17 mouse cellular contexts compared by ENCODE assay signal in genomic region chr11:96348988-96349387, GRCm38 (mm10). TPM values are rescaled to one million over a fixed set of nuclear protein-coding genes. Genes with fewer than 3 reads are reported as not detected.
A peak's percentile ranks its signal among the peaks of the same experiment; 100 is the strongest.
DNase-seq lines count a peak whose midpoint lies in the region; ATAC-seq lines count a peak whose summit lies in the region.
"Had no signal": no experiment of that assay in that cellular context is flagged by ENCODE, and none has a peak within 500 bp of the region (broad histone marks: within the 10 kb centered on the region; RNA-seq: fewer than 3 reads in every experiment).

No protein-coding gene starts in this region.

- peak overlapping the region; percentile 99 for H3K27ac ChIP-seq in kidney, embryonic 15.5 days
- peak overlapping the region; percentile 69; the same call in 1 of the 2 replicates for H3K27ac ChIP-seq in embryonic facial prominence, embryonic 10.5 days (replicated peaks)
- peak overlapping the region; percentile 96 for H3K27ac ChIP-seq in hindbrain, embryonic 12.5 days
- peak overlapping the region; percentile 92 for H3K27ac ChIP-seq in neural tube, embryonic 12.5 days
- H3K27ac ChIP-seq: limb, embryonic 13.5 days; midbrain, embryonic 15.5 days had no signal

- WGBS in kidney, embryonic 15.5 days = 11% methylated on average over 3 of the region's 3 CpGs
- 9% methylated on average over 3 of the region's 3 CpGs for WGBS in embryonic facial prominence, embryonic 10.5 days
- WGBS in hindbrain, embryonic 12.5 days = 10% methylated on average over 3 of the region's 3 CpGs
- 4% methylated on average over 3 of the region's 3 CpGs for WGBS in neural tube, embryonic 12.5 days

- peak overlapping the region; percentile 94 for H3K9ac ChIP-seq in kidney, embryonic 15.5 days
- peak overlapping the region; percentile 57 for H3K9ac ChIP-seq in hindbrain, embryonic 12.5 days
- peak overlapping the region; percentile 100 for H3K9ac ChIP-seq in neural tube, embryonic 12.5 days
- H3K9ac ChIP-seq: limb, embryonic 13.5 days; midbrain, embryonic 15.5 days had no signal

- peaks cover 22% of the 10 kb centered on the region for H3K36me3 ChIP-seq in kidney, embryonic 15.5 days
- no peaks in the 10 kb centered on the region for H3K36me3 ChIP-seq in embryonic facial prominence, embryonic 10.5 days (replicated peaks)
- no peaks in the 10 kb centered on the region for H3K36me3 ChIP-seq in hindbrain, embryonic 12.5 days
- H3K36me3 ChIP-seq in neural tube, embryonic 12.5 days = peaks cover 31% of the 10 kb centered on the region
- H3K36me3 ChIP-seq: limb, embryonic 13.5 days; midbrain, embryonic 15.5 days had no signal

- peaks cover 73% of the 10 kb centered on the region for H3K4me1 ChIP-seq in kidney, embryonic 15.5 days
- H3K4me1 ChIP-seq in embryonic facial prominence, embryonic 10.5 days = peaks cover 27% of the 10 kb centered on the region
- peaks cover 46% of the 10 kb centered on the region for H3K4me1 ChIP-seq in hindbrain, embryonic 12.5 days
- peaks cover 67% of the 10 kb centered on the region for H3K4me1 ChIP-seq in neural tube, embryonic 12.5 days

- no peaks in the 10 kb centered on the region for H3K27me3 ChIP-seq in kidney, embryonic 15.5 days
- peaks cover 100% of the 10 kb centered on the region for H3K27me3 ChIP-seq in embryonic facial prominence, embryonic 10.5 days (replicated peaks; ENCODE audit: low read depth, poor library complexity, severe bottlenecking)
- H3K27me3 ChIP-seq in hindbrain, embryonic 12.5 days = peaks cover 79% of the 10 kb centered on the region
- no peaks in the 10 kb centered on the region for H3K27me3 ChIP-seq in neural tube, embryonic 12.5 days (replicated peaks)

- peak overlapping the region; percentile 25; the same call in 1 of the 2 replicates for H3K4me3 ChIP-seq in kidney, embryonic 15.5 days (replicated peaks)
- H3K4me3 ChIP-seq in embryonic facial prominence, embryonic 10.5 days = peak overlapping the region; percentile 45
- peak overlapping the region; percentile 24 for H3K4me3 ChIP-seq in hindbrain, embryonic 12.5 days
- peak overlapping the region; percentile 29 for H3K4me3 ChIP-seq in neural tube, embryonic 12.5 days
- H3K4me3 ChIP-seq: erythroblast, embryonic 14.5 days; limb, embryonic 13.5 days; midbrain, embryonic 15.5 days had no signal

- intact Hi-C loops in left cerebral cortex, postnatal 10 days (cut with DNase I) = no loop called here

- no peaks in the 10 kb centered on the region for H3K9me3 ChIP-seq in kidney, embryonic 15.5 days (replicated peaks)
- no peaks in the 10 kb centered on the region for H3K9me3 ChIP-seq in embryonic facial prominence, embryonic 10.5 days
- H3K9me3 ChIP-seq in hindbrain, embryonic 12.5 days (replicated peaks) = no peaks in the 10 kb centered on the region
- no peaks in the 10 kb centered on the region for H3K9me3 ChIP-seq in neural tube, embryonic 12.5 days
- H3K9me3 ChIP-seq: limb, embryonic 13.5 days; midbrain, embryonic 15.5 days had no signal

- ATAC-seq in kidney, embryonic 15.5 days (replicated peaks; ENCODE audit: low FRiP score) = no peak
- no peak for ATAC-seq in hindbrain, embryonic 12.5 days (ENCODE audit: low FRiP score)
- no peak for ATAC-seq in neural tube, embryonic 12.5 days (ENCODE audit: low FRiP score, low read depth)
- ATAC-seq: activated CD4-positive, CD25-positive, alpha-beta regulatory T cell, adult 4 months; midbrain, embryonic 15.5 days had no signal

- DNase-seq in kidney, adult 8-10 months = no peak
- DNase-seq in embryonic facial prominence, embryonic 10.5 days (ENCODE audit: low spot score) = peak; percentile 8
- no peak for DNase-seq in left cerebral cortex, postnatal 10 days (ENCODE audit: extremely low spot score in 1 of 2, low spot score in 2 of 2)
- DNase-seq in layer of hippocampus, adult 18-20 months (ENCODE audit: low spot score in 2 of 2) = no peak
- DNase-seq: cerebellum, adult 18-20 months; right cerebral cortex, postnatal 14 days; thymus, postnatal 36 days had no signal

- H3K4me2 ChIP-seq in kidney, embryonic 15.5 days = peak overlapping the region; percentile 49
- H3K4me2 ChIP-seq in hindbrain, embryonic 12.5 days (replicated peaks) = peak overlapping the region; percentile 47
- H3K4me2 ChIP-seq in neural tube, embryonic 12.5 days (replicated peaks) = peak overlapping the region; percentile 61
- H3K4me2 ChIP-seq: limb, embryonic 13.5 days; midbrain, embryonic 15.5 days had no signal

RNA-seq across cellular contexts. Expression of gene Hoxb2, which starts 1.3 kb away (rescaled TPM):
- 45.7 and 45.9 TPM in 2 replicates for polyA plus RNA-seq in kidney, embryonic 15.5 days (2015; fragmentation: Nextera tagmentation; extraction: Ambion mirVana)
- 5.8 and 17.0 TPM in 2 replicates for polyA plus RNA-seq in embryonic facial prominence, embryonic 10.5 days (2016; fragmentation: Nextera tagmentation; extraction: Ambion mirVana)
- polyA plus RNA-seq in hindbrain, embryonic 12.5 days (2016; fragmentation: Nextera tagmentation; extraction: Ambion mirVana) = 58.2 and 73.9 TPM in 2 replicates
- polyA plus RNA-seq in neural tube, embryonic 12.5 days (2016; fragmentation: Nextera tagmentation; extraction: Ambion mirVana) = 109 and 119 TPM in 2 replicates
- total RNA-seq in left cerebral cortex, postnatal 10 days (2021) = not detected
- total RNA-seq in layer of hippocampus, adult 18-20 months (2021) = not detected
- total RNA-seq: layer of hippocampus, postnatal 14 days had no signal
- polyA plus RNA-seq: activated CD4-positive, CD25-positive, alpha-beta regulatory T cell, adult 4 months; erythroblast, embryonic 14.5 days had no signal

RNA-seq across cellular contexts. Expression of gene Hoxb1, which starts 16.6 kb away (rescaled TPM):
- polyA plus RNA-seq in kidney, embryonic 15.5 days (2015; fragmentation: Nextera tagmentation; extraction: Ambion mirVana) = 0.27 and 0.35 TPM in 2 replicates
- 1.2 and 7.1 TPM in 2 replicates for polyA plus RNA-seq in embryonic facial prominence, embryonic 10.5 days (2016; fragmentation: Nextera tagmentation; extraction: Ambion mirVana)
- 0.82 and 2.2 TPM in 2 replicates for polyA plus RNA-seq in hindbrain, embryonic 12.5 days (2016; fragmentation: Nextera tagmentation; extraction: Ambion mirVana)
- 8.1 and 8.8 TPM in 2 replicates for polyA plus RNA-seq in neural tube, embryonic 12.5 days (2016; fragmentation: Nextera tagmentation; extraction: Ambion mirVana)
- not detected for total RNA-seq in left cerebral cortex, postnatal 10 days (2021)
- total RNA-seq in layer of hippocampus, adult 18-20 months (2021) = not detected
- total RNA-seq: granulocyte monocyte progenitor cell, adult 5-6 weeks; hematopoietic stem cell, adult 5-6 weeks; layer of hippocampus, postnatal 14 days had no signal
- polyA plus RNA-seq: activated CD4-positive, CD25-positive, alpha-beta regulatory T cell, adult 4 months; erythroblast, embryonic 14.5 days; midbrain, embryonic 15.5 days had no signal

RNA-seq across cellular contexts. Expression of gene Hoxb3, which starts 25.9 kb away (rescaled TPM):
- polyA plus RNA-seq in kidney, embryonic 15.5 days (2015; fragmentation: Nextera tagmentation; extraction: Ambion mirVana) = 4.4 and 4.5 TPM in 2 replicates
- 0.69 and 3.4 TPM in 2 replicates for polyA plus RNA-seq in embryonic facial prominence, embryonic 10.5 days (2016; fragmentation: Nextera tagmentation; extraction: Ambion mirVana)
- polyA plus RNA-seq in hindbrain, embryonic 12.5 days (2016; fragmentation: Nextera tagmentation; extraction: Ambion mirVana) = 15.3 and 19.3 TPM in 2 replicates
- polyA plus RNA-seq in neural tube, embryonic 12.5 days (2016; fragmentation: Nextera tagmentation; extraction: Ambion mirVana) = 21.2 and 26.5 TPM in 2 replicates
- total RNA-seq in left cerebral cortex, postnatal 10 days (2021) = not detected
- not detected for total RNA-seq in layer of hippocampus, adult 18-20 months (2021)
- total RNA-seq: layer of hippocampus, postnatal 14 days had no signal
- polyA plus RNA-seq: activated CD4-positive, CD25-positive, alpha-beta regulatory T cell, adult 4 months; erythroblast, embryonic 14.5 days; midbrain, embryonic 15.5 days had no signal

RNA-seq across cellular contexts. Expression of gene Hoxb4, which starts 30.9 kb away (rescaled TPM):
- polyA plus RNA-seq in kidney, embryonic 15.5 days (2015; fragmentation: Nextera tagmentation; extraction: Ambion mirVana) = 6.4 and 7.1 TPM in 2 replicates
- 0.09 and 0.23 TPM in 2 replicates for polyA plus RNA-seq in embryonic facial prominence, embryonic 10.5 days (2016; fragmentation: Nextera tagmentation; extraction: Ambion mirVana)
- polyA plus RNA-seq in hindbrain, embryonic 12.5 days (2016; fragmentation: Nextera tagmentation; extraction: Ambion mirVana) = 7.7 and 8.1 TPM in 2 replicates
- polyA plus RNA-seq in neural tube, embryonic 12.5 days (2016; fragmentation: Nextera tagmentation; extraction: Ambion mirVana) = 10.2 and 15.1 TPM in 2 replicates
- total RNA-seq in left cerebral cortex, postnatal 10 days (2021) = not detected
- total RNA-seq in layer of hippocampus, adult 18-20 months (2021) = not detected
- total RNA-seq: layer of hippocampus, postnatal 14 days had no signal
- polyA plus RNA-seq: erythroblast, embryonic 14.5 days; midbrain, embryonic 15.5 days had no signal

RNA-seq across cellular contexts. Expression of gene Hoxb5, which starts 45.9 kb away (rescaled TPM):
- polyA plus RNA-seq in kidney, embryonic 15.5 days (2015; fragmentation: Nextera tagmentation; extraction: Ambion mirVana) = 18.8 and 20.2 TPM in 2 replicates
- polyA plus RNA-seq in embryonic facial prominence, embryonic 10.5 days (2016; fragmentation: Nextera tagmentation; extraction: Ambion mirVana) = 0.07 and 0.28 TPM in 2 replicates
- 74.3 and 126 TPM in 2 replicates for polyA plus RNA-seq in hindbrain, embryonic 12.5 days (2016; fragmentation: Nextera tagmentation; extraction: Ambion mirVana)
- 79.2 and 94.7 TPM in 2 replicates for polyA plus RNA-seq in neural tube, embryonic 12.5 days (2016; fragmentation: Nextera tagmentation; extraction: Ambion mirVana)
- not detected for total RNA-seq in left cerebral cortex, postnatal 10 days (2021)
- not detected for total RNA-seq in layer of hippocampus, adult 18-20 months (2021)
- total RNA-seq: layer of hippocampus, postnatal 14 days had no signal
- polyA plus RNA-seq: activated CD4-positive, CD25-positive, alpha-beta regulatory T cell, adult 4 months; erythroblast, embryonic 14.5 days had no signal
